Mouse (Mus musculus) hindbrain, embryonic 13.5 days (tissue): ENCODE data around the gene Rcc1. TPM values are rescaled to one million over a fixed set of nuclear protein-coding genes. Genes with fewer than 3 reads are reported as not detected.
"Not testable (repeated sequence)": the region's sequence is repeated elsewhere in the genome, so short reads cannot be mapped to it uniquely, and the experiment has no call there.

Experiments
- ATAC-seq: fragments of 200-750 bp; cut with Nextera tagmentation; 2 replicates; pipeline ENCODE4 v1.8.0; 2017; ENCODE audit warnings: moderate TSS enrichment; ENCODE audit not compliant: low FRiP score
- H3K27ac ChIP-seq: fragments of 300-500 bp; sonication (generic); 2 replicates; pipeline ENCODE4 v1.5.1; 2015; ENCODE audit warnings: inconsistent platforms, mild to moderate bottlenecking, moderate library complexity
- H3K27me3 ChIP-seq: fragments of 300-500 bp; sonication (generic); 2 replicates; pipeline ENCODE4 v1.6.1; 2015; ENCODE audit warnings: mild to moderate bottlenecking, inconsistent platforms
- H3K36me3 ChIP-seq: fragments of 300-500 bp; sonication (generic); 2 replicates; pipeline ENCODE4 v1.6.1; 2015; ENCODE audit warnings: mild to moderate bottlenecking, inconsistent platforms
- H3K4me1 ChIP-seq: fragments of 300-500 bp; sonication (generic); replicated peaks from 2 replicates; pipeline ENCODE4 v1.6.1; 2015; ENCODE audit warnings: inconsistent platforms
- H3K4me2 ChIP-seq: fragments of 300-500 bp; sonication (generic); 2 replicates; pipeline ENCODE4 v1.6.1; 2015; ENCODE audit warnings: inconsistent platforms, mild to moderate bottlenecking, moderate library complexity
- H3K4me3 ChIP-seq: fragments of 300-500 bp; sonication (generic); 2 replicates; pipeline ENCODE4 v1.5.1; 2015; ENCODE audit warnings: mild to moderate bottlenecking, inconsistent platforms
- H3K9ac ChIP-seq: fragments of 300-500 bp; sonication (generic); 2 replicates; pipeline ENCODE4 v1.6.1; 2015; ENCODE audit warnings: mild to moderate bottlenecking, inconsistent platforms
- H3K9me3 ChIP-seq: fragments of 300-500 bp; sonication (generic); 2 replicates; pipeline ENCODE4 v1.6.1; 2016; ENCODE audit warnings: inconsistent platforms
- WGBS: fragments of 180-500 bp; shearing (Covaris S2); methylation state at CpG from one replicate; pipeline ENCODE4 v1.1.7; 2015; 5-methylcytosine and 5-hydroxymethylcytosine counted together
- polyA plus RNA-seq: library from polyadenylated mRNA; unstranded; fragments of >200 nt; fragmentation: Nextera tagmentation; extraction: Ambion mirVana; gene quantifications from 2 replicates; pipeline ENCODE4 v1.2.1, GENCODE M21; 2015

Rcc1 gene
- polyA plus RNA-seq, 1 experiment from 2014 or later: 37.2 TPM

GRCm38 (mm10) chr4:132291624-132292335, 61.6 kb downstream of the Rcc1 start:
- 86% methylated on average over 12 of the region's 12 CpGs for WGBS
- peaks cover 59% of the 10 kb centered on the region for H3K36me3 ChIP-seq
- no peak for ATAC-seq

DNA sequence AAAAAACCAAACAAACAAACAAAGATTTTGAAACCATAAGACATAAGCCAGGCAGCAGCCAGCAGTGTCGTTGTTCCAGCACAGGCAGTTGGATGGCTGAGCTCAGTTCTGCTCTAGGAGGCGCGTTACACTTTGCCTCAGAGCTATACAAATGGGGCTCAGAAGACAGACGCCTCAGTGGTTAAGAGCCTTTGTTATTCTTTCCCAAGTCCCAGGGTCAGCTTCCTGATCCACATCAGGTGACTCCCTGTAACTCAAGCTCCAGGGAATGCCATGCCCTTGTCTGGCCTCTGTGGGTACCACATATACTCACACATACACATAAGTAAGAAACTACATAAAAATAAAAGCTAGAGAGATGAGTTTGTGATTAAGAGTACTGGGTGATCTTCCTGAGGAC, 62.3 kb downstream of the Rcc1 start:
- no peak overlapping the region for H3K4me3 ChIP-seq
- no peak overlapping the region for H3K4me2 ChIP-seq
- peaks cover 65% of the 10 kb centered on the region for H3K36me3 ChIP-seq
- H3K27ac ChIP-seq: no peak overlapping the region
- ATAC-seq: no peak
- no peaks in the 10 kb centered on the region for H3K4me1 ChIP-seq
- no peaks in the 10 kb centered on the region for H3K27me3 ChIP-seq
- H3K9ac ChIP-seq: no peak overlapping the region
- no peaks in the 10 kb centered on the region for H3K9me3 ChIP-seq
- WGBS: 91% methylated on average over 4 of the region's 4 CpGs

More at GRCm38 (mm10) chr4:132291624-132292335, 61.6 kb downstream of the Rcc1 start:
- H3K4me3 ChIP-seq: no peak overlapping the region
- H3K27ac ChIP-seq: no peak overlapping the region
- H3K4me2 ChIP-seq: no peak overlapping the region
- H3K27me3 ChIP-seq: no peaks in the 10 kb centered on the region
- H3K9ac ChIP-seq: no peak overlapping the region
- H3K4me1 ChIP-seq: no peaks in the 10 kb centered on the region
- no peaks in the 10 kb centered on the region for H3K9me3 ChIP-seq

- ATAC-seq, H3K4me1 ChIP-seq, H3K27ac ChIP-seq, H3K9me3 ChIP-seq, H3K4me3 ChIP-seq, H3K4me2 ChIP-seq, H3K9ac ChIP-seq, H3K27me3 ChIP-seq: not testable (repeated sequence)
- 85% methylated on average over 2 of the region's 5 CpGs for WGBS
- H3K36me3 ChIP-seq: peaks cover 72% of the 10 kb centered on the region
Measured at GRCm38 (mm10) chr4:132288840-132289239, 64.6 kb downstream of the Rcc1 start.

Other genes starting within 250 kb of the Rcc1 start
- 0.44 and 0.48 TPM in 2 replicates for gene Oprd1, start 209.1 kb downstream of the Rcc1 start, polyA plus RNA-seq
- gene Ythdf2, start 141.3 kb downstream of the Rcc1 start, polyA plus RNA-seq: 134 and 137 TPM in 2 replicates
- gene Gmeb1, start 92.0 kb downstream of the Rcc1 start, polyA plus RNA-seq: 47.1 and 48.7 TPM in 2 replicates
- 44.6 and 49.0 TPM in 2 replicates for gene Taf12, start 79.2 kb downstream of the Rcc1 start, polyA plus RNA-seq
- gene Rab42, start 50.2 kb downstream of the Rcc1 start, polyA plus RNA-seq: 0.80 and 0.84 TPM in 2 replicates
- gene Trnau1ap, start 24.1 kb downstream of the Rcc1 start, polyA plus RNA-seq: 75.7 and 80.9 TPM in 2 replicates
- 10.5 and 11.5 TPM in 2 replicates for gene Phactr4, start 68.9 kb upstream of the Rcc1 start, polyA plus RNA-seq
- gene Med18, start 110.3 kb upstream of the Rcc1 start, polyA plus RNA-seq: 18.5 and 20.6 TPM in 2 replicates
- gene Sesn2, start 156.9 kb upstream of the Rcc1 start, polyA plus RNA-seq: 6.6 and 8.1 TPM in 2 replicates
- 1,428 and 1,433 TPM in 2 replicates for gene Atpif1, start 180.1 kb upstream of the Rcc1 start, polyA plus RNA-seq
- gene Dnajc8, start 181.9 kb upstream of the Rcc1 start, polyA plus RNA-seq: 154 and 156 TPM in 2 replicates
- 0.82 and 0.83 TPM in 2 replicates for gene Ptafr, start 210.5 kb upstream of the Rcc1 start, polyA plus RNA-seq